Mouse (Mus musculus) hindbrain, embryonic 11.5 days (tissue): ENCODE results near the gene 1700037C18Rik. TPM values are rescaled to one million over a fixed set of nuclear protein-coding genes. Genes with fewer than 3 reads are reported as not detected.
A peak's percentile ranks its signal among the peaks of the same experiment; 100 is the strongest.

Source experiments
- ATAC-seq: fragments of 200-750 bp; cut with Nextera tagmentation; 2 replicates; pipeline ENCODE4 v1.8.0; 2017; ENCODE audit warnings: mild to moderate bottlenecking, moderate TSS enrichment, moderate library complexity; ENCODE audit not compliant: low FRiP score
- DNase-seq: peaks from one replicate; pipeline ENCODE4 v3.0.0-alpha.2; 2015; ENCODE audit warnings: low spot score
- H3K27ac ChIP-seq: fragments of 300-500 bp; sonication (generic); 2 replicates; pipeline ENCODE4 v1.5.1; 2014; ENCODE audit warnings: mild to moderate bottlenecking, low read depth, low read length
- H3K27me3 ChIP-seq: fragments of 300-500 bp; sonication (generic); 2 replicates; pipeline ENCODE4 v1.6.1; 2014; ENCODE audit warnings: mild to moderate bottlenecking, low read length, moderate library complexity, mixed read lengths; ENCODE audit not compliant: control insufficient read depth, insufficient read depth
- H3K36me3 ChIP-seq: fragments of 300-500 bp; sonication (generic); 2 replicates; pipeline ENCODE4 v1.6.1; 2014; ENCODE audit warnings: mild to moderate bottlenecking, low read length, moderate library complexity, mixed read lengths; ENCODE audit not compliant: control insufficient read depth, insufficient read depth
- H3K4me1 ChIP-seq: fragments of 300-500 bp; sonication (generic); replicated peaks from 2 replicates; pipeline ENCODE4 v1.6.1; 2014; ENCODE audit warnings: low read length, mixed read lengths; ENCODE audit not compliant: control insufficient read depth, insufficient read depth
- H3K4me2 ChIP-seq: fragments of 300-500 bp; sonication (generic); replicated peaks from 2 replicates; pipeline ENCODE4 v1.6.1; 2014; ENCODE audit warnings: mild to moderate bottlenecking, low read depth, low read length
- H3K4me3 ChIP-seq: fragments of 300-500 bp; sonication (generic); 2 replicates; pipeline ENCODE4 v1.5.1; 2014; ENCODE audit warnings: low read depth, low read length
- H3K9ac ChIP-seq: fragments of 300-500 bp; sonication (generic); 2 replicates; pipeline ENCODE4 v1.6.1; 2014; ENCODE audit warnings: low read depth, low read length
- H3K9me3 ChIP-seq: fragments of 300-500 bp; sonication (generic); 2 replicates; pipeline ENCODE4 v1.6.1; 2016; ENCODE audit warnings: low read length; ENCODE audit not compliant: control insufficient read depth
- WGBS: fragments of 180-500 bp; shearing (Covaris S2); extraction: QIAGEN DNeasy Blood & Tissue Kit; methylation state at CpG from one replicate; pipeline ENCODE4 v1.1.7; 2014; 5-methylcytosine and 5-hydroxymethylcytosine counted together
- polyA plus RNA-seq: library from polyadenylated mRNA; unstranded; fragments of >200 nt; fragmentation: Nextera tagmentation; extraction: Ambion mirVana; gene quantifications from 2 replicates; pipeline ENCODE4 v1.2.1, GENCODE M21; 2014

Gene 1700037C18Rik
- polyA plus RNA-seq, 1 experiment from 2014 or later: 4.9 TPM

GRCm38 (mm10) chr16:3923515-3923914, 15.0 kb upstream of the 1700037C18Rik start:
- 86% methylated on average over 3 of the region's 3 CpGs for WGBS

GRCm38 (mm10) chr16:3920756-3921155, 12.3 kb upstream of the 1700037C18Rik start:
- DNase-seq (no peak), ATAC-seq (no peak)
- Histone ChIP-seq H3K27me3 (no peaks in the 10 kb centered on the region), H3K4me2 (no peak overlapping the region), H3K36me3 (no peaks in the 10 kb centered on the region), H3K4me3 (no peak overlapping the region), H3K4me1 (no peaks in the 10 kb centered on the region), H3K9ac (no peak overlapping the region), H3K27ac (no peak overlapping the region), H3K9me3 (no peaks in the 10 kb centered on the region)
- WGBS: 94% methylated on average over 2 of the region's 2 CpGs

More at GRCm38 (mm10) chr16:3923515-3923914, 15.0 kb upstream of the 1700037C18Rik start:
- Histone ChIP-seq H3K36me3 (no peaks in the 10 kb centered on the region), H3K27me3 (no peaks in the 10 kb centered on the region), H3K4me2 (no peak overlapping the region), H3K27ac (no peak overlapping the region), H3K4me3 (no peak overlapping the region), H3K9me3 (no peaks in the 10 kb centered on the region), H3K4me1 (no peaks in the 10 kb centered on the region), H3K9ac (no peak overlapping the region)
- ATAC-seq (no peak), DNase-seq (no peak)

- Histone ChIP-seq H3K4me1 (no peaks in the 10 kb centered on the region), H3K9me3 (no peaks in the 10 kb centered on the region), H3K4me3 (peak overlapping the region; percentile 48), H3K4me2 (peak overlapping the region; percentile 67), H3K36me3 (no peaks in the 10 kb centered on the region; the same call in 1 of the 2 replicates), H3K27ac (no peak overlapping the region), H3K27me3 (no peaks in the 10 kb centered on the region), H3K9ac (peak overlapping the region; percentile 44)
- no peak; the same call in 1 of the 2 replicates for ATAC-seq
- DNase-seq: no peak
- WGBS: 12% methylated on average over 20 of the region's 20 CpGs
Observed at GRCm38 (mm10) chr16:3909118-3909517, 629 bp upstream of the 1700037C18Rik start.

- DNase-seq (no peak), ATAC-seq (no peak)
- H3K36me3 ChIP-seq: peaks cover 5% of the 10 kb centered on the region
- WGBS: 82% methylated on average over 2 of the region's 2 CpGs
- H3K27me3 ChIP-seq: no peaks in the 10 kb centered on the region
- no peak overlapping the region for H3K9ac ChIP-seq
- H3K9me3 ChIP-seq: no peaks in the 10 kb centered on the region
- no peak overlapping the region for H3K4me2 ChIP-seq
- H3K4me3 ChIP-seq: no peak overlapping the region
- no peaks in the 10 kb centered on the region for H3K4me1 ChIP-seq
- H3K27ac ChIP-seq: no peak overlapping the region; the same call in 1 of the 2 replicates
Observed at GRCm38 (mm10) chr16:3907471-3907870, 1.0 kb downstream of the 1700037C18Rik start.

GRCm38 (mm10) chr16:3896553-3896952, 11.9 kb downstream of the 1700037C18Rik start:
- Histone ChIP-seq H3K9ac (no peak overlapping the region), H3K4me3 (no peak overlapping the region), H3K36me3 (peaks cover 7% of the 10 kb centered on the region), H3K27ac (no peak overlapping the region), H3K4me2 (no peak overlapping the region), H3K9me3 (no peaks in the 10 kb centered on the region), H3K27me3 (no peaks in the 10 kb centered on the region), H3K4me1 (no peaks in the 10 kb centered on the region)
- WGBS: 90% methylated on average over 1 of the region's 1 CpGs
- no peak for DNase-seq
- no peak for ATAC-seq

GRCm38 (mm10) chr16:3896046-3896445, 12.4 kb downstream of the 1700037C18Rik start:
- H3K27ac ChIP-seq: no peak overlapping the region
- H3K9me3 ChIP-seq: no peaks in the 10 kb centered on the region
- no peak for ATAC-seq
- H3K36me3 ChIP-seq: peaks cover 6% of the 10 kb centered on the region
- H3K4me3 ChIP-seq: no peak overlapping the region
- no peaks in the 10 kb centered on the region for H3K27me3 ChIP-seq
- 89% methylated on average over 6 of the region's 6 CpGs for WGBS
- H3K4me2 ChIP-seq: no peak overlapping the region
- H3K9ac ChIP-seq: no peak overlapping the region
- no peak for DNase-seq
- H3K4me1 ChIP-seq: no peaks in the 10 kb centered on the region

- Histone ChIP-seq H3K36me3 (peaks cover 6% of the 10 kb centered on the region), H3K4me1 (no peaks in the 10 kb centered on the region), H3K27ac (no peak overlapping the region), H3K4me2 (no peak overlapping the region), H3K9me3 (no peaks in the 10 kb centered on the region), H3K27me3 (no peaks in the 10 kb centered on the region), H3K4me3 (no peak overlapping the region), H3K9ac (no peak overlapping the region)
- 82% methylated on average over 9 of the region's 9 CpGs for WGBS
- ATAC-seq (no peak), DNase-seq (no peak)
Observed at GRCm38 (mm10) chr16:3895173-3895792, 13.2 kb downstream of the 1700037C18Rik start.

GRCm38 (mm10) chr16:3893739-3894138, 14.8 kb downstream of the 1700037C18Rik start:
- WGBS: 86% methylated on average over 3 of the region's 3 CpGs
- Histone ChIP-seq H3K27me3 (no peaks in the 10 kb centered on the region), H3K9me3 (no peaks in the 10 kb centered on the region), H3K9ac (no peak overlapping the region), H3K4me2 (no peak overlapping the region), H3K4me1 (no peaks in the 10 kb centered on the region), H3K36me3 (no peaks in the 10 kb centered on the region), H3K4me3 (no peak overlapping the region), H3K27ac (no peak overlapping the region)
- ATAC-seq: no peak
- no peak for DNase-seq

GRCm38 (mm10) chr16:3891621-3892295, 16.7 kb downstream of the 1700037C18Rik start:
- Histone ChIP-seq H3K9me3 (no peaks in the 10 kb centered on the region), H3K9ac (no peak overlapping the region), H3K4me3 (no peak overlapping the region), H3K36me3 (no peaks in the 10 kb centered on the region), H3K4me1 (no peaks in the 10 kb centered on the region), H3K27ac (no peak overlapping the region), H3K27me3 (no peaks in the 10 kb centered on the region), H3K4me2 (no peak overlapping the region)
- WGBS: 95% methylated on average over 14 of the region's 14 CpGs
- ATAC-seq: no peak
- DNase-seq: no peak
